Mouse (Mus musculus) testis, adult 2 months (tissue): ENCODE data around the gene Pla2g3. TPM values are rescaled to one million over a fixed set of nuclear protein-coding genes. Genes with fewer than 3 reads are reported as not detected.

Experiments used
- H3K27ac ChIP-seq: fragments of 200-500 bp; 2 replicates; pipeline ENCODE4 v1.5.1; 2012; ENCODE audit warnings: low read depth, low read length; ENCODE audit not compliant: control insufficient read depth, insufficient read depth
- H3K27me3 ChIP-seq: fragments of 200-500 bp; 2 replicates; pipeline ENCODE4 v1.6.1; 2012; ENCODE audit warnings: mild to moderate bottlenecking, low read length, moderate library complexity; ENCODE audit not compliant: control insufficient read depth, insufficient read depth
- H3K36me3 ChIP-seq: fragments of 200-500 bp; 2 replicates; pipeline ENCODE4 v1.6.1; 2012; ENCODE audit warnings: mild to moderate bottlenecking, low read length; ENCODE audit not compliant: control insufficient read depth, insufficient read depth
- H3K4me1 ChIP-seq: fragments of 200-500 bp; 2 replicates; pipeline ENCODE4 v1.6.1; 2012; ENCODE audit warnings: low read length; ENCODE audit not compliant: control insufficient read depth, insufficient read depth
- H3K4me3 ChIP-seq: fragments of 200-500 bp; 2 replicates; pipeline ENCODE4 v1.5.1; 2012; ENCODE audit warnings: low read depth, mild to moderate bottlenecking, low read length, moderate library complexity, mixed read lengths; ENCODE audit not compliant: control insufficient read depth
- CTCF ChIP-seq: fragments of 200-500 bp; IDR thresholded peaks from 2 replicates; pipeline ENCODE4 v1.5.1; 2012; ENCODE audit warnings: low read depth, mild to moderate bottlenecking, inconsistent platforms, low read length, moderate library complexity; ENCODE audit not compliant: control insufficient read depth, insufficient read depth, insufficient replicate concordance
- POLR2A ChIP-seq: fragments of 200-500 bp; IDR thresholded peaks from 2 replicates; pipeline ENCODE4 v1.6.1; 2012; ENCODE audit warnings: low read depth, mild to moderate bottlenecking, inconsistent platforms, low read length, moderate library complexity; ENCODE audit not compliant: control insufficient read depth
- polyA plus RNA-seq: library from polyadenylated mRNA; depleted of rRNA; stranded (reverse); fragments of >200 nt; gene quantifications from 2 replicates; pipeline ENCODE4 v1.2.3, GENCODE M21; 2012; rRNA removed

Pla2g3 gene
- 2.6 and 2.8 TPM in 2 replicates for polyA plus RNA-seq

DNA sequence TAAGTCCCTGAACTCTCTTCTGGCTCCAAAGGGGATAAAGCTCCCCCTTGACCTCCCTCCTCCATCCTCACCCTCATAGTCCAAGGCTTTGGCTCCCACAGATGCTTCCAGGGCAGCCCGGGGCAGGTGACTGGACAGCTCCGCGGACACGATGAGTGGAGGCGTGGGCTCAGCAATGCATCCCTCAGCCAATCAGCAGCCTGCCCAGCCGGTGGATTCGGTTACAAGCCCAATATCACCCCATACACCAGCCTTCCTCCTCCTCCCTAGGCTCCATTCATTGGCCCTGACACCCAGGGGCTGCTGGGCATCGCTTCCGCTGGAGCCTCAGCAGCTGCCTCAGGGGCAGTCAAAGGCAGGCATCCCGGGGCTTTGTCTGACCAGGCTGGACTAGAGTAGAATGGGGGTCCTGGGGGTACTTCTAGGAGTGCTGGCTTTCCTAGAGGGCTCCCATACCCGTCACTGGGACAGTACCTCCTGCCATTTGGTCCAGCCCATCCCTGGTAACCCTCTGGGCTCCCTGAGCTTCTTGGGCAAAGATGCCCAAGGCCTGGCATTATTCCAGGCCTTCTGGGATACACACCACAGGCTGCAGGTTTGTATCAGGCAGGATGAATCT, at the start of gene Pla2g3:
Pla2g3 (plus strand) TSS at position 333 of the 619 bp plus-strand sequence.
- Histone ChIP-seq H3K36me3 (no peaks in the 10 kb centered on the region), H3K27ac (no peak within 1 kb of the TSS), H3K27me3 (no peaks in the 10 kb centered on the region), H3K4me1 (peaks cover 4% of the 10 kb centered on the region; the same call in 1 of the 2 replicates), H3K4me3 (no peak within 1 kb of the TSS)
- TF ChIP-seq CTCF (no peak), POLR2A (no peak)

DNA sequence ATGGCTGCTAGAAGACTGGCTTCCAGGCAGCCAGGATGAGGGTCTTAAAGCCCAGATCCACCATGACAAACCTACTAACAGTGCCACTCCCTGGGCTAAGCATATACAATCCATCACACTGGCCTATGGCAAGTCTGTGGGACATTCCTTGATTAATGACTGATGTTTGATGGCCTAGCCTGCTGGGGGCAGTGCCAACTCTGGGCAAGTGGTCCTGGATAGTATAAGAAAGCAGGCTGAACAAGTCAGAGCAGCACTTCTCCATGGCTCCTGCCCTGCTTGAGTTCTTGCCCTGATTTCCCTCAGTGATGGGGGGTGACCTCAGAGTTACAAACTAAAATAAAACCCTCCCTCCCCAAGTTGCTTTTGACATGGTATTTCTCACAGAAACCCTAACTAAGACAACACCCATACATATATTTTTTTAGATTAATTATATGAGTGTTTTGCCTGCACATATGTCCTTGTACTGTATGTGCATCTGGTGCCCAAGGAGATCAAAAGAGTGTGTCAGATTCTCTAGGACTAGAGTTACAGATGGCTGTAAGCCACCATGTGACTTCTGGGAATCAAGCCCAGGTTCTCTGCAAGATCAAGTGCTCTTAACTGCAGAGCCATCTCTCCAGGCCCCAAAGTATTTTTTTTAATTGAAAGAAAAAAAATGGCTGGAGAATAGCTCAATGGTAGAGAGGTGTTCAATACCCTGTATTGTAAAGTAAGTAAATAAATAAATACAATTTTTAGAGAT, 46.2 kb upstream of the Pla2g3 start:
- no peaks in the 10 kb centered on the region for H3K4me1 ChIP-seq
- H3K27me3 ChIP-seq = no peaks in the 10 kb centered on the region
- TF ChIP-seq POLR2A = no peak
- TF ChIP-seq CTCF = no peak
- H3K4me3 ChIP-seq = no peak overlapping the region
- H3K36me3 ChIP-seq = no peaks in the 10 kb centered on the region
- H3K27ac ChIP-seq = no peak overlapping the region

DNA sequence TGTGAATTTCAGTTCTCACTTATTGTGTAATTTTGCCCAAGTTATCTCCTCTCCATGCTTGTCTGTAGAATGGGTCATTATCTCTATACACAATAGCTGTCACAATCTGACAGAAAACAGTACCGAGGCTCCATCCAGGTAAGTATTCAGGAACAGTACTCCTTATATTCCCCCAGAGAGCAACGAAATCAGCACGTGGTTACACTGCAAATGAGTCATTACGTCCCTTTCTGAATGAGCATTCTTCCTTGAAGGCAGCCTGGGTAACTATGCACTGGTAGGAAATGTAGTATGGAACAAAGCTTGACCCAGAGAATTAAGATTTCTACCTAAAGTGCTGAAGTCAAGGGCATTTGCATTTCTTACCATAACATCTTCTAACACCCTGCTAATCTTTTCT, 45.4 kb upstream of the Pla2g3 start:
- no peaks in the 10 kb centered on the region for H3K27me3 ChIP-seq
- no peaks in the 10 kb centered on the region for H3K4me1 ChIP-seq
- H3K27ac ChIP-seq = no peak overlapping the region
- TF ChIP-seq POLR2A (no peak), CTCF (no peak)
- no peak overlapping the region for H3K4me3 ChIP-seq
- H3K36me3 ChIP-seq = no peaks in the 10 kb centered on the region

DNA sequence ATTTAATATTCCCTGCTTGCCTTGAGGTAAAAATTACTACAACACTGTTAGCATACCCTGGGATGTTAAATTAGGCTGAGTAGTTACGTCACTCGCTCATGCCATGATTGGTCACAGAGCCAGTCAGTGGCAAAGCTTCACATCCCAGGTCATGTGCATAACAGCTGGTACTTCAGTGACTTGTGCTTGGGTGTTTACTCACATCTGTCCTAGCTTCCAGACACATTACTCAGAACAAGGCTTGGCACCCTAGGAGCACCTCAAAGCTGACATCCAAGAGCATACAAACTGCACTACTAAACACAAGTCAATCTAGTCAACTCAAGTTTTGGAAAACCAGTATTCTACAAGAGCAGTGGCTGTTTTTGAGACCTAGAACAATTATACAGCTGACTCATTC, 45.0 kb upstream of the Pla2g3 start:
- no peak for TF ChIP-seq POLR2A
- TF ChIP-seq CTCF = no peak
- Histone ChIP-seq H3K36me3 (no peaks in the 10 kb centered on the region), H3K27ac (no peak overlapping the region), H3K27me3 (no peaks in the 10 kb centered on the region), H3K4me1 (no peaks in the 10 kb centered on the region), H3K4me3 (no peak overlapping the region)

DNA sequence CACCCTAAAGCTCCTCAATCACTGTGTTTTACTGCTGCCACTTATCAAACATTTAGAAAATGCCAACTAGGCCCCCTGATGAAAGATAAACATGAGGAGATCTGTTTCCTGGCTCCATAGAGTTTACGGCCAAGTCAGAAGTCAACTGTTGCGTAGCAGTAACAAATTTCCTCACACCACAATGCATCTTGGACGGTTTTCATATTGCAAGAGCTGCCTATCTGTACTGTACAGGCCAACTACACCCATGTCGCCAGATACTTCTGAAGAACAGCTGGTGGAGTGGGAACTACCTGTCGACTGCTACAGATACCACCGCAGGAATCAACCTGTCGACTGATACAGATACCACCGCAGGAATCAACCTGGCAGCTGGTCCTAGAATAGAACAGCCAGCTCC, 43.2 kb upstream of the Pla2g3 start:
- no peaks in the 10 kb centered on the region; the same call in 1 of the 2 replicates for H3K4me1 ChIP-seq
- TF ChIP-seq POLR2A (no peak), CTCF (no peak)
- H3K36me3 ChIP-seq = no peaks in the 10 kb centered on the region
- H3K27me3 ChIP-seq = no peaks in the 10 kb centered on the region
- H3K27ac ChIP-seq = no peak overlapping the region
- H3K4me3 ChIP-seq = no peak overlapping the region

DNA sequence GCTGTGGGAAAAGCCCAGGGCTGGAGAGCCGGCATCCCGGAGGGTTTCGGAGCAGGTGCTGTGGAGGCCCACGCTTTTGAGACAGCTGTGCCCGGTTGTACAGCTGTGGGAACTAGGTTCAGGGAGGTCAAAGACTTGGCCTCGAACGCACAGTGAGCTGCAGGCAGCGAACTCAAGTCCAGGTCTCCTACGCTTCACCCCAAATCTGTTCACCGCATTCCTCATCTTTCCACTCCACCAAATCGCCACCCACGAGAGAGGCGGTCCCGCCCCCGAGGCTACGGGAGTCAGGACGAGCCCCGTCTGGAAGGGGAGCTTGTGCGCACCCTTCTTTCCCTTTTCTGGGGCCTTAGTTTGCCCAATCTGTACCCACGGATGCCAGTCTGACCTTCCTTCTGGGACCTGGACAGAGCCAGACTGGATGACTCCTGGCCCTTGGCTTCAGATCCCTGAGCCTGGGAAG, 36.4 kb upstream of the Pla2g3 start:
- H3K27me3 ChIP-seq = no peaks in the 10 kb centered on the region
- H3K27ac ChIP-seq = peak overlapping the region; percentile 88
- H3K4me1 ChIP-seq = peaks cover 9% of the 10 kb centered on the region
- H3K36me3 ChIP-seq = no peaks in the 10 kb centered on the region
- TF ChIP-seq CTCF (no peak), POLR2A (no peak; the same call in 1 of the 2 replicates)
- H3K4me3 ChIP-seq = peak overlapping the region; percentile 97

DNA sequence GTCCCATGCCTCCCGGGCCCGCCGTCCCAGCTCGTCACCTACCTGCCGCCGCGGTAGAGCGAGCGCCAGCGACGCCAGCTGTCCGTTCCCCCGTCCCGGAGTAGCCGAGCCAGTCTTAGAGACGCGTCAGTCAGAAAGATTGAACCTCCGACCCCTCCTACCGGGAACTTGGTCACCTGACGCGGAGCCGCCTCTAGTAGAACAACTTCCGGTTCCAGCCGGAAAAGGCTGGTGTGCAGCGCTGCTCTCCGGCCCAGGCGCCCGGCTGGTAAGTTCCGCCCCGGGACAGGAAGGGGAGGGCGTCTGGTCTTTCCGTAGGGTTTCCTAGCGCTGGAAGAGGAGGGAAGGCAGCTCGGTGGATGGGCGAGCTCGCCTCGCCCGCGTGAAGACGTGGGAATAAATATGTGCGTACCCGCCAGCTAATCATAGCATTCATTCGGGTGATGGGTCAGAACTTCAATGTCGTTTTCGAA, 35.9 kb upstream of the Pla2g3 start, which contains the start of gene Rnf185:
Rnf185 (minus strand) TSS at position 197 of the 473 bp plus-strand sequence.
- Histone ChIP-seq H3K27me3 (no peaks in the 10 kb centered on the region), H3K4me3 (peak within 1 kb of the TSS; percentile 97), H3K27ac (peak within 1 kb of the TSS; percentile 88), H3K4me1 (peaks cover 9% of the 10 kb centered on the region), H3K36me3 (no peaks in the 10 kb centered on the region)
- TF ChIP-seq CTCF (no peak), POLR2A (peak; percentile 81; the same call in 1 of the 2 replicates)
